44 mouse cellular contexts compared by ENCODE assay signal in genomic region chr5:145912912-145913311, GRCm38 (mm10). TPM values are rescaled to one million over a fixed set of nuclear protein-coding genes. Genes with fewer than 3 reads are reported as not detected.
"Had no signal": no experiment of that assay in that cellular context is flagged by ENCODE, and none has a peak within 500 bp of the region (broad histone marks: within the 10 kb centered on the region; RNA-seq: fewer than 3 reads in every experiment).

No protein-coding gene starts in this region.

- DNase-seq: left cerebral cortex, postnatal 4 days; liver, embryonic 13.5 days; lung, adult 18-20 months; lung, adult 2 months; lung, embryonic 14.5 days; lung, postnatal 10 days; lung, postnatal 14 days; lung, postnatal 36 days; lung, postnatal 4 days; midbrain, embryonic 14.5 days had no signal

- ATAC-seq: liver, embryonic 12.5 days; lung, postnatal 0 days; midbrain, embryonic 13.5 days; midbrain, embryonic 15.5 days; midbrain, embryonic 16.5 days had no signal

- H3K36me3 ChIP-seq: limb, embryonic 10.5 days; limb, embryonic 12.5 days; limb, embryonic 13.5 days; limb, embryonic 15.5 days; liver, embryonic 12.5 days; liver, embryonic 13.5 days; liver, embryonic 15.5 days; lung, embryonic 15.5 days; midbrain, embryonic 10.5 days; midbrain, embryonic 12.5 days; midbrain, embryonic 13.5 days; midbrain, embryonic 15.5 days; neural tube, embryonic 12.5 days; neural tube, embryonic 13.5 days had no signal

- H3K4me2 ChIP-seq: limb, embryonic 12.5 days; limb, embryonic 13.5 days; limb, embryonic 15.5 days; liver, embryonic 12.5 days; liver, embryonic 13.5 days; liver, embryonic 15.5 days; lung, embryonic 14.5 days; lung, embryonic 15.5 days; midbrain, embryonic 11.5 days; midbrain, embryonic 12.5 days; midbrain, embryonic 13.5 days; midbrain, embryonic 15.5 days; neural tube, embryonic 12.5 days; neural tube, embryonic 13.5 days had no signal

- H3K27ac ChIP-seq: left cerebral cortex, adult 2 months; limb, embryonic 10.5 days; limb, embryonic 12.5 days; limb, embryonic 13.5 days; limb, embryonic 15.5 days; liver, embryonic 12.5 days; liver, embryonic 13.5 days; liver, embryonic 14.5 days; liver, embryonic 15.5 days; lung, embryonic 15.5 days; macrophage; midbrain, embryonic 10.5 days; midbrain, embryonic 12.5 days; midbrain, embryonic 13.5 days; midbrain, embryonic 15.5 days; neural tube, embryonic 12.5 days; neural tube, embryonic 13.5 days had no signal

- H3K9ac ChIP-seq: limb, embryonic 12.5 days; limb, embryonic 13.5 days; limb, embryonic 15.5 days; liver, embryonic 12.5 days; liver, embryonic 13.5 days; liver, embryonic 14.5 days; liver, embryonic 15.5 days; lung, embryonic 14.5 days; lung, embryonic 15.5 days; midbrain, embryonic 12.5 days; midbrain, embryonic 13.5 days; midbrain, embryonic 15.5 days; neural tube, embryonic 12.5 days; neural tube, embryonic 13.5 days had no signal

- H3K4me1 ChIP-seq: limb, embryonic 10.5 days; limb, embryonic 12.5 days; limb, embryonic 13.5 days; limb, embryonic 15.5 days; liver, embryonic 12.5 days; liver, embryonic 13.5 days; liver, embryonic 15.5 days; lung, embryonic 15.5 days; megakaryocyte, embryonic 14.5 days; midbrain, embryonic 10.5 days; midbrain, embryonic 12.5 days; midbrain, embryonic 13.5 days; midbrain, embryonic 15.5 days; neural tube, embryonic 12.5 days; neural tube, embryonic 13.5 days had no signal

- H3K27me3 ChIP-seq: limb, embryonic 12.5 days; limb, embryonic 13.5 days; limb, embryonic 15.5 days; liver, embryonic 12.5 days; liver, embryonic 13.5 days; liver, embryonic 15.5 days; lung, embryonic 15.5 days; megakaryocyte, embryonic 14.5 days; midbrain, embryonic 12.5 days; midbrain, embryonic 13.5 days; midbrain, embryonic 15.5 days; neural tube, embryonic 12.5 days; neural tube, embryonic 13.5 days had no signal

- H3K4me3 ChIP-seq: left cerebral cortex, adult 2 months; limb, embryonic 10.5 days; limb, embryonic 12.5 days; limb, embryonic 13.5 days; limb, embryonic 15.5 days; liver, embryonic 12.5 days; liver, embryonic 13.5 days; liver, embryonic 15.5 days; lung, embryonic 15.5 days; megakaryocyte, embryonic 14.5 days; midbrain, embryonic 10.5 days; midbrain, embryonic 12.5 days; midbrain, embryonic 13.5 days; midbrain, embryonic 15.5 days; myocyte; neural tube, embryonic 12.5 days; neural tube, embryonic 13.5 days had no signal

RNA-seq across cellular contexts. Expression of gene Cyp3a11, which starts 33.1 kb away (rescaled TPM):
- total RNA-seq: left cerebral cortex, adult 2 months; left cerebral cortex, adult 8-10 months; left cerebral cortex, postnatal 10 days; left cerebral cortex, postnatal 14 days; left cerebral cortex, postnatal 25 days; left cerebral cortex, postnatal 36 days; left cerebral cortex, postnatal 4 days; megakaryocyte progenitor cell, adult 5-6 weeks; megakaryocyte, adult 5-6 weeks; megakaryocyte-erythroid progenitor cell, adult 5-6 weeks; midbrain, postnatal 0 days; monocyte, adult 5-6 weeks had no signal
- polyA plus RNA-seq: limb, embryonic 10.5 days; limb, embryonic 11.5 days; limb, embryonic 12.5 days; limb, embryonic 13.5 days; limb, embryonic 14.5 days; liver, embryonic 12.5 days; lung, embryonic 14.5 days; lung, embryonic 15.5 days; macrophage; midbrain, embryonic 10.5 days; midbrain, embryonic 11.5 days; midbrain, embryonic 12.5 days; midbrain, embryonic 13.5 days; midbrain, embryonic 14.5 days; midbrain, embryonic 15.5 days; midbrain, embryonic 16.5 days; midbrain, postnatal 0 days; myocyte; neural tube, embryonic 11.5 days; neural tube, embryonic 12.5 days; neural tube, embryonic 13.5 days had no signal
